Mouse (Mus musculus): ENCODE results near the gene Thy1. TPM values are rescaled to one million over a fixed set of nuclear protein-coding genes. Genes with fewer than 3 reads are reported as not detected.

Thy1 gene
- total RNA-seq, 4 experiments from 2014 or later, result 838 to 6,022 (median 3,337) TPM

GRCm38 (mm10) chr9:44067241-44067959 lies 24.2 kb downstream of the Thy1 start:
- no peak for DNase-seq (ENCODE audit: low spot score in 2 of 2)

GRCm38 (mm10) chr9:44067960-44068330 lies 24.8 kb downstream of the Thy1 start:
- DNase-seq (ENCODE audit: low spot score in 2 of 2), result no peak

GRCm38 (mm10) chr9:44069252-44069651 lies 26.1 kb downstream of the Thy1 start:
- DNase-seq (ENCODE audit: low spot score in 2 of 2), result no peak

- DNase-seq (ENCODE audit: low spot score in 2 of 2), result peak in 1 of 2 experiments; percentile 23
Measured at GRCm38 (mm10) chr9:44070113-44070843, 27.1 kb downstream of the Thy1 start.

- DNase-seq (ENCODE audit: low spot score in 2 of 2), result peak in 1 of 2 experiments; percentile 6
Measured at GRCm38 (mm10) chr9:44070844-44071231, 27.7 kb downstream of the Thy1 start.

- peak; percentile 68 to 82 for DNase-seq (ENCODE audit: low spot score in 2 of 2)
Measured at GRCm38 (mm10) chr9:44071914-44072598, 28.9 kb downstream of the Thy1 start.

- peak in 1 of 2 experiments; percentile 48 for DNase-seq (ENCODE audit: low spot score in 2 of 2)
Measured at GRCm38 (mm10) chr9:44072599-44072915, 29.4 kb downstream of the Thy1 start.

- no peak for DNase-seq (ENCODE audit: low spot score in 2 of 2)
Measured at GRCm38 (mm10) chr9:44073115-44073514, 29.9 kb downstream of the Thy1 start.

- no peak for DNase-seq (ENCODE audit: low spot score in 2 of 2)
Measured at GRCm38 (mm10) chr9:44074395-44075275, 31.5 kb downstream of the Thy1 start.

GRCm38 (mm10) chr9:44075276-44075995 lies 32.3 kb downstream of the Thy1 start:
- no peak for DNase-seq (ENCODE audit: low spot score in 2 of 2)

- no peak for DNase-seq (ENCODE audit: low spot score in 2 of 2)
Measured at GRCm38 (mm10) chr9:44075996-44076763, 33.0 kb downstream of the Thy1 start.

- DNase-seq (ENCODE audit: low spot score in 2 of 2), result no peak
Measured at GRCm38 (mm10) chr9:44076764-44077120, 33.6 kb downstream of the Thy1 start.

GRCm38 (mm10) chr9:44077266-44077910 lies 34.2 kb downstream of the Thy1 start:
- peak in 1 of 2 experiments; percentile 5 for DNase-seq (ENCODE audit: low spot score in 2 of 2)

- DNase-seq (ENCODE audit: low spot score in 2 of 2), result no peak
Measured at GRCm38 (mm10) chr9:44078136-44078797, 35.1 kb downstream of the Thy1 start.

GRCm38 (mm10) chr9:44078955-44079756 lies 36.0 kb downstream of the Thy1 start:
- no peak for DNase-seq (ENCODE audit: low spot score in 2 of 2)

GRCm38 (mm10) chr9:44079997-44080780 lies 37.0 kb downstream of the Thy1 start:
- DNase-seq (ENCODE audit: low spot score in 2 of 2), result no peak

GRCm38 (mm10) chr9:44080953-44081352 lies 37.8 kb downstream of the Thy1 start:
- DNase-seq (ENCODE audit: low spot score in 2 of 2), result no peak

Data from layer of hippocampus, adult 8-10 months (tissue).